11 mouse cellular contexts compared by ENCODE assay signal in the genomic region with DNA sequence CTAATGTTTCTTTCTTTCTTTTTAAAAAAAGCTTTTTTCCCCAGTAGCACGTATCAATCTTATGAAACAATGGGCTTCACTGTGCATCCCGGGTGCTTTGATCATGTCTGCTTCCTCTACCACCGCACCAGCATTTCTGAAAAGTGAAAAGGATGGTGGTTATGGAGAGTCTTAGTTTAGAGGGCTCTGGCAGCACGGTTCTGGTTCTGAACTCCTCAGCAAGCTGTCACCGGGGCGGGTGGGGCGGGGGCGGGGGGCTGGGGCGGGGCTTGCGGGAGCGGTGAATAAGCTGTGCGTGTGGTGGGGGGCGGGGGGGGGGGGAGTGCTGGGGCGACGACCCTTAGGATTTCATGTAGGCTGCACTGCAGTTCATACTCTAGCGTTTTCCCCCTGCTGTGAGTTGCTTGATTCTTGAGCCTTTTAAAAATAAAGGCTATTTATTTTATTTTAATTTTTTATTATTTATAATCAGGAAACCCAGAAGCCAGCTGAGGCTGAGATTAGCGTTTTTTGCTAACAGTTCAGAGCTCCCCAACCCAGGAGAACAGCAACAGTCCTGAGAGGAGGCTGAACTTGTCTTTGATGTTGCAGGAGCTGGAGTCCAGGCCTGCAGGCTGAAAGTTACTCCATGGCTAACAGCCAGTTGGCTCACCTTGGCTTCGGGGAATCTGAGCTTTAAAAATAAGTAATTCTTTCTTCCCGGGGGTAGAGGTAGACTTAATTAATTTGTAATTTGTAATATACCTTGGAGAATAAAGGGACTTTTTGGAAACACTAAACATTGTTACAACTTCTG. TPM values are rescaled to one million over a fixed set of nuclear protein-coding genes. Genes with fewer than 3 reads are reported as not detected.
DNase-seq lines count a peak whose midpoint lies in the region; ATAC-seq and TF ChIP-seq lines count a peak whose summit lies in the region.
"Had no signal": no experiment of that assay in that cellular context is flagged by ENCODE, and none has a peak within 500 bp of the region (broad histone marks: within the 10 kb centered on the region; RNA-seq: fewer than 3 reads in every experiment).

No protein-coding gene starts in this region.

- H3K4me1 ChIP-seq in heart, embryonic 14.5 days (ENCODE audit: control insufficient read depth in 2 of 2, insufficient read depth in 2 of 2, low read length in 2 of 2), result no peaks in the 10 kb centered on the region
- H3K4me1 ChIP-seq in heart, adult 2 months (ENCODE audit: control insufficient read depth, insufficient read depth, low read length), result no peaks in the 10 kb centered on the region
- no peaks in the 10 kb centered on the region for H3K4me1 ChIP-seq in brown adipose tissue, adult 24 weeks (ENCODE audit: control insufficient read depth, insufficient read depth, insufficient read length, low read length)
- no peaks in the 10 kb centered on the region for H3K4me1 ChIP-seq in hindbrain, postnatal 0 days (ENCODE audit: insufficient read depth, low read length)
- peaks cover 20% of the 10 kb centered on the region for H3K4me1 ChIP-seq in midbrain, embryonic 15.5 days

- H3K36me3 ChIP-seq in heart, embryonic 14.5 days (ENCODE audit: control insufficient read depth, insufficient read depth, low read length), result no peaks in the 10 kb centered on the region
- no peaks in the 10 kb centered on the region for H3K36me3 ChIP-seq in heart, adult 2 months (ENCODE audit: control insufficient read depth, insufficient read depth, low read length)
- no peaks in the 10 kb centered on the region for H3K36me3 ChIP-seq in hindbrain, postnatal 0 days (ENCODE audit: insufficient read depth, low read length)
- no peaks in the 10 kb centered on the region for H3K36me3 ChIP-seq in midbrain, embryonic 15.5 days (replicated peaks)

- no peak overlapping the region for H3K27ac ChIP-seq in heart, embryonic 14.5 days (replicated peaks in 1 of 2; ENCODE audit: control insufficient read depth in 1 of 2, insufficient read depth in 1 of 2, low read depth in 2 of 2, low read length in 2 of 2)
- no peak overlapping the region for H3K27ac ChIP-seq in heart, adult 2 months
- no peak overlapping the region for H3K27ac ChIP-seq in brown adipose tissue, adult 24 weeks (replicated peaks; ENCODE audit: low read depth, low read length)
- H3K27ac ChIP-seq in hindbrain, postnatal 0 days, result no peak overlapping the region; the same call in 1 of the 2 replicates
- H3K27ac ChIP-seq in midbrain, embryonic 15.5 days, result no peak overlapping the region

- no peak overlapping the region for H3K4me3 ChIP-seq in heart, embryonic 14.5 days (ENCODE audit: control insufficient read depth in 1 of 2, insufficient read depth in 1 of 2, low read depth in 1 of 2, low read length in 2 of 2)
- no peak overlapping the region for H3K4me3 ChIP-seq in heart, adult 2 months
- H3K4me3 ChIP-seq in brown adipose tissue, adult 24 weeks (ENCODE audit: insufficient read depth, low read depth, low read length), result peak overlapping the region; percentile 31
- peak overlapping the region; percentile 8; the same call in 1 of the 2 replicates for H3K4me3 ChIP-seq in hindbrain, postnatal 0 days (ENCODE audit: low read length)
- H3K4me3 ChIP-seq in midbrain, embryonic 15.5 days, result no peak overlapping the region

- H3K9me3 ChIP-seq in heart, embryonic 14.5 days (ENCODE audit: control insufficient read depth, low read length), result no peaks in the 10 kb centered on the region
- no peaks in the 10 kb centered on the region for H3K9me3 ChIP-seq in hindbrain, postnatal 0 days (ENCODE audit: low read length)
- no peaks in the 10 kb centered on the region for H3K9me3 ChIP-seq in midbrain, embryonic 15.5 days

- H3K4me2 ChIP-seq in heart, embryonic 14.5 days (ENCODE audit: low read length), result peak overlapping the region; percentile 31; the same call in 1 of the 2 replicates
- peak overlapping the region; percentile 50 for H3K4me2 ChIP-seq in hindbrain, postnatal 0 days (ENCODE audit: low read depth, low read length)
- H3K4me2 ChIP-seq in midbrain, embryonic 15.5 days, result peak overlapping the region; percentile 27

- TF ChIP-seq EP300 in heart, adult 2 months (IDR thresholded peaks at IDR 0.05; ENCODE audit: insufficient read depth, low read depth, low read length), result no peak

- H3K79me2 ChIP-seq in heart, adult 2 months (replicated peaks; ENCODE audit: control insufficient read depth, insufficient read depth, low read length), result no peaks in the 10 kb centered on the region

- no peak for ATAC-seq in heart, embryonic 14.5 days (ENCODE audit: insufficient number of reproducible peaks, insufficient read depth, low FRiP score, low read depth)
- ATAC-seq in hindbrain, postnatal 0 days, result 0 out of 2 replicates have a peak, but pooled peaks have one; percentile 38
- no peak; the same call in 1 of the 2 replicates for ATAC-seq in midbrain, embryonic 15.5 days (replicated peaks)
- no peak for ATAC-seq in activated CD4-positive, CD25-positive, alpha-beta regulatory T cell, adult 4 months

- no peak for TF ChIP-seq POLR2A in heart, adult 2 months (IDR thresholded peaks at IDR 0.05; ENCODE audit: insufficient read depth, low read depth, low read length)

- DNase-seq in heart, adult 2 months, result no peak
- DNase-seq in hindbrain, postnatal 0 days (ENCODE audit: low spot score), result peak; percentile 46
- no peak for DNase-seq in gastrocnemius, postnatal 14 days
- DNase-seq in left cerebral cortex, postnatal 25 days (ENCODE audit: low spot score in 2 of 2), result no peak
- DNase-seq: lung, postnatal 14 days; right cerebral cortex, postnatal 14 days had no signal

- no peak for TF ChIP-seq CTCF in heart, adult 2 months (IDR thresholded peaks at IDR 0.05)
- no peak for TF ChIP-seq CTCF in hindbrain, postnatal 0 days (IDR thresholded peaks at IDR 0.05; ENCODE audit: low read depth)

- H3K9ac ChIP-seq in heart, embryonic 14.5 days (ENCODE audit: low read length), result no peak overlapping the region
- H3K9ac ChIP-seq in heart, adult 2 months (ENCODE audit: low read depth, low read length), result no peak overlapping the region
- H3K9ac ChIP-seq in hindbrain, postnatal 0 days (replicated peaks; ENCODE audit: low read length), result no peak overlapping the region
- no peak overlapping the region for H3K9ac ChIP-seq in midbrain, embryonic 15.5 days

- intact Hi-C loops in heart, adult 2 months (cut with DNase I), result no loop called here
- intact Hi-C loops in gastrocnemius, postnatal 14 days (cut with DNase I; ENCODE audit: low total_unique reads), result no loop called here
- intact Hi-C loops in left cerebral cortex, postnatal 25 days (cut with DNase I), result no loop called here

- WGBS in heart, embryonic 14.5 days, result 43% methylated on average over 14 of the region's 19 CpGs
- 46% methylated on average over 19 of the region's 19 CpGs for WGBS in heart, adult 2 months
- 8% methylated on average over 13 of the region's 19 CpGs for WGBS in hindbrain, postnatal 0 days
- WGBS in midbrain, embryonic 15.5 days, result 32% methylated on average over 19 of the region's 19 CpGs

- no peaks in the 10 kb centered on the region for H3K27me3 ChIP-seq in heart, embryonic 14.5 days (ENCODE audit: control insufficient read depth, insufficient read depth, low read length)
- H3K27me3 ChIP-seq in heart, adult 2 months (ENCODE audit: control insufficient read depth, insufficient read depth, low read length), result no peaks in the 10 kb centered on the region
- no peaks in the 10 kb centered on the region for H3K27me3 ChIP-seq in hindbrain, postnatal 0 days (ENCODE audit: insufficient read depth, low read length)
- H3K27me3 ChIP-seq in midbrain, embryonic 15.5 days (replicated peaks), result no peaks in the 10 kb centered on the region
- H3K27me3 ChIP-seq: CH12.LX had no signal

RNA-seq across cellular contexts. Expression of gene Tut7, which starts 59.2 kb away (rescaled TPM):
- 35.0 and 35.1 TPM in 2 replicates for polyA plus RNA-seq in heart, embryonic 14.5 days (2014; fragmentation: Nextera tagmentation; extraction: Ambion mirVana)
- total RNA-seq in heart, adult 2 months (2021), result 10 to 100 TPM; 41.6 to 45.1 TPM
- polyA plus RNA-seq in heart, adult 2 months (2012; rRNA removed), result 10.3 and 16.3 TPM in 2 replicates
- polyA plus RNA-seq in brown adipose tissue, adult 24 weeks (2012; ENCODE audit: insufficient read depth, insufficient read length, missing spikeins), result 33.9 and 51.0 TPM in 2 replicates
- total RNA-seq in hindbrain, postnatal 0 days (2014; rRNA removed), result 27.9 and 29.5 TPM in 2 replicates
- polyA plus RNA-seq in hindbrain, postnatal 0 days (2015; fragmentation: Nextera tagmentation; extraction: Ambion mirVana), result 35.5 and 36.8 TPM in 2 replicates
- polyA plus RNA-seq in midbrain, embryonic 15.5 days (2015; fragmentation: Nextera tagmentation; extraction: Ambion mirVana), result 48.7 and 52.5 TPM in 2 replicates
- 10 to 100 TPM; 62.4 to 64.7 TPM for polyA plus RNA-seq in activated CD4-positive, CD25-positive, alpha-beta regulatory T cell, adult 4 months (2017; shearing (Covaris generic))
- total RNA-seq in gastrocnemius, postnatal 14 days (2021), result 10 to 100 TPM; 37.3 to 41.5 TPM
- 10 to 100 TPM; 61.0 to 64.3 TPM for total RNA-seq in left cerebral cortex, postnatal 25 days (2021)

Comparison
In these comparisons a context has a peak if more than half of its experiments do, and no peak if none do; other contexts are left out.
1. H3K4me3 ChIP-seq: peak in brown adipose tissue, adult 24 weeks (single experiment) and hindbrain, postnatal 0 days (single experiment); none in heart, embryonic 14.5 days (0 of 2), heart, adult 2 months (single experiment) and midbrain, embryonic 15.5 days (single experiment).
2. Peak in every context shown above with its lines, with median percentiles within 50 percentile points of each other: H3K4me2 ChIP-seq.